Mouse (Mus musculus) T-cell, adult 2 months (primary cell): ENCODE data around the gene Olig2.
"Not testable (repeated sequence)": the region's sequence is repeated elsewhere in the genome, so short reads cannot be mapped to it uniquely, and the experiment has no call there.

ENCODE experiments used
- DNase-seq: peaks from one replicate; pipeline ENCODE4 v3.0.0; 2022; ENCODE audit warnings: low spot score

Gene Olig2

DNA sequence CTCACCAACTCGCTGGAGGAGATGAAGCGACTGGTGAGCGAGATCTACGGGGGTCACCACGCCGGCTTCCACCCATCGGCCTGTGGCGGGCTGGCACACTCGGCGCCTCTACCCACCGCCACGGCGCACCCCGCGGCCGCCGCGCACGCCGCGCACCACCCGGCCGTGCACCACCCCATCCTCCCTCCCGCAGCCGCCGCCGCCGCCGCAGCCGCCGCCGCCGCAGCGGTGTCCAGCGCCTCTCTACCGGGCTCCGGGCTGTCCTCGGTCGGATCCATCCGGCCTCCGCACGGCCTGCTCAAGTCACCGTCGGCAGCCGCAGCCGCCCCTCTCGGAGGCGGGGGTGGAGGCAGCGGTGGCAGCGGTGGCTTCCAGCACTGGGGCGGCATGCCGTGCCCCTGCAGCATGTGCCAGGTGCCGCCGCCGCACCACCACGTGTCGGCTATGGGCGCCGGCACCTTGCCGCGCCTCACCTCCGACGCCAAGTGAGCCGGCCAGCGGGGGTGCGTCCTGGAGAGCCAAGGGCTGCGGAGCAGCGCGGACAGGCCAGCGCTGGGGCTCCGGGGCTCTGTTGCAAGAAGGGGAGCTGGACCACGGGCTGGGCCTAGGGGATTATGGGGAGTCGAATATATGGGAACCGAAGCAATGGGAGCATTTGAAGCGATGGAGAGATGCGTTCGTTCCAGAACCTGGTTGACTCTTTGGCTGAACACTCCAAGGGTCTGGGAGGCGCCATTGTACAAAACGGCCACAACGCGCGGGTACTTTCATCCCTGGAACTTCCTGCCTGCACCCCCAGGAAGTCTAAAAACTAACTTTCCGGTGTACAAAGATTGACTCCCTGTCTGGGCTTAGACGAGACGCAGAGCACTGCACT, 1.9 kb downstream of the Olig2 start:
- no peak for DNase-seq

DNA sequence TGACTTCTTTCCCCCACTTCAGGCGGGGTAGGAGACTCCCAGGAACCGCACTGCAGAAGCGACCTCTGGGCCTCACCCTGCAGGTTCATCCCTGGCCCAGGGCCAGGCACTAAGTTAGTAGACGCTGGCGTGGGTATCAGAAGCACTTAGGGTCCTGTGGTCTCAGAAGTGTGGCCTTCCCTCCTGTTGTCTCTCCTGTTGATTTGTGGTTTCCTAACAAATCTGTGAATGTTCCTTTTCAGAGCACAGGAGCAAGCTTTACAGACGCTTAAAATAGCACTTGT, 2.4 kb downstream of the Olig2 start:
- no peak for DNase-seq

DNA sequence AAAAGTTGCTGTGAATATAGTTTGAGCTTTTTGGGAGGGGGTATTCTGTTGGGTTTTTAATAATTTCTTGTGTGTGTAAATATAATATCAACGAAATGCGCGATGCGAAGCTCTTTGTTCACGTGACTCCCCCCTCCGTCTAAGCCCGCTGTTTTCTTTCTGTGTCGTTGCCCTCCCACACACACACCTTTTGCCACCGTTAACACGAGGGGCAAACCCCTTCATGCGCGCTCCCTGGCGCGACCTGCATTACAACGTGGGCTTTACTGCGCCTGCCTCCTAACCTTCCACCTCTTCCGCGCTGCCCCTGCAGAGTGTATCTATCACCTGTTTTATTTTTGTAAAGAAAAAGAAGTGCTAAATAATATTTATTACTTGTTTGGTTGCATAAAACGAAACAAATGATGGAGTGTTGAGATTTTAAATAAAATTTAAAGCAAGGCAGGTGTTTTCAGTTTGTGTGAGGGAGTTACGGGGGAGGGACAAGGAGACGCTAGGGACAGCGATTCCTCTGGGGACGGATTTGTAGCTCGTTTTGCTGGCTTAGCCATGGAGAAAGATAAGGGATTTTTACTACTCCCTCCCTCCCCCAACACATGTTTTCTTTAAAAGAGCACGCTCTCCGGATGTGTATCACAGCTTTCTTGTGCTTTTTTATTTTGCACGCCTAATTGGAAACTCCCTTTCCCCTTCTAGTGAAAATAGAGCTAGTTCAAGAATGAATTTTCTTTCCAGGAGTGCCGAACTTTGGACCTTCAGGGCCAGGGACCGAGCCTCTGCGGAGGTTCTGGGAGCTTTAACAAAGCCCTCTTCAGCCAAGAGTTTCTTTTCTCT, 3.2 kb downstream of the Olig2 start:
- DNase-seq = no peak

DNA sequence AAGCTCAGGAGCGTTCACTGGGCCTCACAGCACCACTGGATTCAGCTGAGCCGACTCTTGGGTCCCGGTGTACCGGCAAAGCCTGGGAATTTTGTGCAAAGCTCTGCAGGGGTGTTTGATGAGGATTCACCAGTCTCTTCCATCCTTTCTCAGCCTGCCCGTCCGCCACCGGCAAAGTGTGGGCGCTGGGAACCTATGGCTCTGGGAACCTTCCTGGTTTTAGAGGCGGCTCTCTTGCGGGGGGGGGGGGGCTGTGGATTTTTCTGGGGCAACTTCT, 3.8 kb downstream of the Olig2 start:
- DNase-seq = no peak

DNA sequence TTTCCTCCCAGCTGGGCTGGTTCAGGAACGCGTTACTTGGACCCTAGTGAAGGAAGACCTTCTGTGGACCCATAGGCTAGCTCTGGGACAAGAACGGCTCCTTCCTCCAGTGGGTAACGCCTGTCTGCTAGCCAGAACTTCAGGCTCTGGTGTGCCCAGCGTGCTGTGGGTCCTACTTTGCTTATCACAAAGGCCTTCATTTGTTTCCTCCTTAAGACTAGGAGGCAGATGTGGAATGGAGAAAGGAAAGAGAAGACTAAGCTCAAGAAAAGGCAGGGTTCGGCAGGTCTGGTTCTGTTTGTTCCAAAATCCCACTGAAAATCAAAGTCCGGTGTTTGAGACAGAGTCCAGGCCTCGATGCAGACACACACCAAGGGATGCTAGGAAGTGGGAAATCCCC, 4.4 kb downstream of the Olig2 start:
- no peak for DNase-seq

DNA sequence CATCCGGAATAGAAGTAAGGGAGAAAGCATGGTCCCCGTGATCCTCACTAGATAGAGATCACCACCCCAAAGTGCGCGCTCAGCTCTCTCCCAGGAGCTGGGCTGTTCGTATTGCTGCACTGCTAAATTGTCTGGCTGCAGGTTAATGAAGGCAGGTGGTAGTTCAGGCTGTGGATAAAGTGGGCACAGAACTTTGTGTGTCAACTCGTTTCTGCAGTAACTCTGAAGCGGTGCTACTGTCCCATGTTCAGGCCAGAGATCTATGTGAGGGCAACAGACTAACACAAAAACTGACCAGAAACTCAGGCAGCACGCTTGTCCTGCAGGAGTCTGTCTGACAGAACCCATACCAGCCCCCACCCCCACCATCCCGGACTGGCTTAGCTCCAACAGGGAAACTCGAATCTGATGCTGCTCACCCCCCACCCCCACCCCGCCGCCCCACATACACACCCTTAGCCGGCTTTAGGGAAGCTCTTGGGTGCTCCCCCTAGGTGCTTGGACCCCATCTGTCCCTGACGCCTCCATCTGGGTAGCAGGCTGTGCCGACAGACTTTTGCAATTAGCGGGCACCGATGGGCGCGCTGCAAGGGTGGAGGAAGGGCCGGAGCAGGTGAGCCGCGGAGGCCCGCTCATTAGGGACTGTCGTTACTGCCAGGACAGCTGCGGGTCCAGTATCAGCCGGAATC, 6.7 kb downstream of the Olig2 start:
- no peak for DNase-seq

DNA sequence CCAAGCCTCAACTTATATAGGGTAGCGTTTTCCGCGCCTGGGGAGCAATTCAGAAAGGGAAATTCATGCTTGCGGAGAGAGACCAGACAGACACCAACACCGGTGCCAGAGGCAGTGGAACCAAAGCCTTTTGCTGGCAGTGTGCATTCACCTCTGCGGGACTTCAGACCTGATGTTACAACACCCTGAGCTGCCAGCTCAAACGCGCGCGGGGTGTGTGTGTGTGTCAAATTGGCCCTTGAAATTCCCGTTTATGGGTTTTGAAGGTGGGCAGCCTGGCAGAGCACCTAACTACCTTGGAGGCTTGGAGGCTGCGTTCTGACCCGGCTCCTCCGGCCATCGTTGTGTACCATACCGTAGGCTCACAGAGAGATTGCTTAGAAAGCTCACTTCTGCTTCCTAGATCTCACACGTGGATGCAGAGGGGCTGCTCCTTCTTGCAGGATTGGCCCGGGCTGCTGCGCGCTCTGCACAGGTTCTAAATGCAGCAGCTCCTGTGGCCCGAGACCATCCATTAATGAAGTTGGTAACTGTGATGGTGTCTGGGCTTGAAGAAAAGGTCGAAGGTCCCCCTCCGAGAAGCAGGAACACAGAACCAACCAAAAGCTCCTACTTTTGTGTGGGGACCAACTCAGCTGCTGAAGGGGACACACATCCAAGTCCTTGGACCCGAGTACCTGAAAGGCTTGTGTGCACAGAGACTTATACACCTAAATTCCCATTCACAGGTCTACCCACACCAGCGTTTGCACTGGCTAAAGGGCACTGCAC, 7.4 kb downstream of the Olig2 start:
- DNase-seq = no peak

DNA sequence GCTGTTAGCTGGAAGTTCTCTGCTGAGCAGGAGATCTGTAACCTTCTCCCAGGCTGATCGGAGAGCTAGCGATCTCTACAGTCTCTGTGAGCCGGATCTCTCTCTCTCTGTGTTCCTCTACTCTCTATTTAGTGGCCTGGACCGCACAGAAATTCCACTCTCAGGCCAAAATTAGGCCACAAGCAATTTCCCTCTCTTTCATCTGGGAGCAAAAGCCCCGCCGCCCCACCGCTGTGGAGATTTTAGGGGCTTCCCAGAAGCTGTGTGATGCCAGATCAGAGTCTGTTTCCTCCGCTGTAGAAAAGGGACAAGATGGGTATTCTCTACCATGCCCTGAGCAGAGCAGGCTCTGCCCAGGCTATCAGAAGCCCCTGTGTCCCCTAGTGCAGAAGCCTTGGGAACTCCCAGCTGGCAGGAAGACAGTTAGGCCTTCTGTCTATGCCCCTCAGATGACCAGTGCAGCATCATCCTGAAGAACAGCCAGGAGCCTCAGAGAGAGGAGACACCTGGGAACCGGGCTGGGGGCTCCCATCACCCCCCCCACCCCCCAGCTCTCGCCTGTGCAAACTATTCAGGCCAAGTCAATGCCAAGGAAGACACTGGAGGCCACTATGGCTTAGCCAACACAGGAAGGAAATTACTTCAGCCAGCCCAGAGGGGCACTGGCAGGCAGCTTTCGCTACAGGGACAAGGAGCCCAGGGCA, 8.1 kb downstream of the Olig2 start:
- no peak for DNase-seq

DNA sequence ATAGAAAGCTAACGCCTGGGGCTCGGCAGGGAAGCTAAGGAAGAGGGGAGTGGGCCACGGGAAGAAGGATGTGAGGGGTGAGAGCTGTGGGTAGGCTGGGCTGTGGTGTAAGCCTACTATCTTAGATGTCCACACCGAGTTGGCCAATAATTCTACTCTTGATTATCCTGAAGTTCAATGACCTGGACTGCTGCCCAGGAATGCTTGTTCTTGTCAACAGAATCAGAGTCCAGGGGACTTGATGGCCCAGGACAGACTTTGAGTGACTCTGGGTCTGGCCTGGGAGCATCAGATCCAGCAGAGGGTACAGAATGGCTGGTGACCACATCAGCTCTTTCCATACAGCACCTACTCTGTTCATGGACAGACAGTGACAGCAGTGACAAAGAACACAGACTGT, 13.8 kb downstream of the Olig2 start:
- DNase-seq = no peak

DNA sequence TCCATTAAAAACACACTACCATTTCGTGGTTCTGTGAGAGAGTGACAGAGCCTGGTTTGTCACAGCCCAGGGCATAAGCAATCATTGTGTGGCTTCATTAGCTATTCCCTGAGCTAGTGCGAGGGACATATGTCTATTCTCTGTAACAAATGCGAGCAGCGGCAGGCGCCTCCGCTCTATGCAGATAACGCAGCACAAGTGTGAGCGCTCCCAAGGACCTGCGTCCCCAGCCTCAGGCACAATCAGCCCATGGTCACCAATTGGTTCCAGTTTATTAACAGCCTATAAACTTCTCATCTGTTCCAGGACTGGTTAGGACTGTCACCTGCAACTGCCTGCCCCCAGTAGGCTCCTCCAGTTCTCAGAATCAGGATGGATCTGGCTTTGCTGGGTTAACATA, 21.0 kb downstream of the Olig2 start:
- DNase-seq = no peak

DNA sequence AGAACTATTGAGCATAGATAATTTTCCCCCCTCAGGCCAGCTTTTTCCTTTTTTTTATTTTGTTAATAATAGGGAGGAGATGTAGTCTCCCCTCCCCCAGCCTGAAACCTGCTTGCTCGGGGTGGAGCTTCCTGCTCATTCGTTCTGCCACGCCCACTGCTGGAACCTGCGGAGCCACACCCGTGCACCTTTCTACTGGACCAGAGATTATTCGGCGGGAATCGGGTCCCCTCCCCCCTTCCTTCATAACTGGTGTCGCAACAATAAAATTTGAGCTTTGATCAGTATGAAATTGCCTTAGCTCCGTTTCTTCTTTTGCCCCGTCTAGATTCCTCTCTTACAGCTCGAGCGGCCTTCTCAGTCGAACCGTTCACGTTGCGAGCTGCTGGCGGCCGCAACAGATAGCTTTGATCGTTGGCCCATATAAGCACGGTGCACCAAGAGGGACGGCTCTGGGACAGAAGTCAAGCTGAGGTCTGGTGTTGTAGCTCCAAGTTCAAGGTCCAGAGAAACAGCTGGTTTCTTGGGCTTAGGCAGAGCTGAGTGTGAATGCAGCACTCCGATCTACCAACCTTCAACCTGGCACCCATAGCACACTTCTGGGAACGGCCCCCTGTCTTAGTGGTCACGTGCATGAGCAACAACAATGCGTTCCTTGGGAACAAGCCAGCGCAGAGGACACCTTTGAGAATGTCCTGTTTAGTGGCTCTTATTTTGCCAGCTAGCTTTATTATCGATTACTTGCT, 30.3 kb downstream of the Olig2 start:
- DNase-seq = not testable (repeated sequence)

DNA sequence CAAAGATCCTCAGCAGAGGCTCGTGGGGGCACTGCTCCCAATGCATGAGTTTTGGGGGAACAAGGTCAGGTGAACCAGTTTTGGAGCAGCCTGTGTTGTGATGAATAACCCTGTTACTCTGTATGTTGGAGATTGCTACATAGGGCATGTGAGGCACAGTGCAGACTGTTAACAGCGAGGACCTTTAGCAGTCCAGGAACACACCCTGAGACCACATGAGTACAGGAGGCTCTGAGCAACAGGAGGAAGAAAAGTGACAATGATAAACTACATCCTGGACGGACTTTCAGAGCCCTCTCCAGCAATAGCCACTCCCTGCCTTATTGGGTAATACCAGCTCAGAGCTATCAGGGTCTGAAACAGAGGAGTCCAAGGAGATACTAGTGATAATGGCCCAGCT, 33.7 kb downstream of the Olig2 start:
- no peak for DNase-seq

DNA sequence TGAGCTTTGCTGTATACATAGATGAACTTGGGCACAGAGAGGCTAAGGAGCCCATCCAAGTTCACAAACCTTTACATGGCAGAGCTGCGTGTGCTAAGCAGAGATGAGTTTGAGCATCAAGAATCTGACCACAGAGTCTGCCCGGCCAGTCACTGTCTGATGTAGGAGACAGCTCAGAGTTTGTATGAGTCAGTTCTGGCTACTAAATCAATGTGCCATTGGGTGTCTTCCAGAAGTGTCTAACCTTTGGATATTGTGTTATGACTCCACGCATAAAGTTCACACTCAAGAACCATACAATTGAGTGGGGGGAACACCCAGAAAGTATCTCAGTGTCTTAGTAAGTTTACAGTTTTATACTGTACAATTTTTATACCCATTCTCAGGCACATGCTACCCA, 35.6 kb downstream of the Olig2 start:
- DNase-seq = no peak

DNA sequence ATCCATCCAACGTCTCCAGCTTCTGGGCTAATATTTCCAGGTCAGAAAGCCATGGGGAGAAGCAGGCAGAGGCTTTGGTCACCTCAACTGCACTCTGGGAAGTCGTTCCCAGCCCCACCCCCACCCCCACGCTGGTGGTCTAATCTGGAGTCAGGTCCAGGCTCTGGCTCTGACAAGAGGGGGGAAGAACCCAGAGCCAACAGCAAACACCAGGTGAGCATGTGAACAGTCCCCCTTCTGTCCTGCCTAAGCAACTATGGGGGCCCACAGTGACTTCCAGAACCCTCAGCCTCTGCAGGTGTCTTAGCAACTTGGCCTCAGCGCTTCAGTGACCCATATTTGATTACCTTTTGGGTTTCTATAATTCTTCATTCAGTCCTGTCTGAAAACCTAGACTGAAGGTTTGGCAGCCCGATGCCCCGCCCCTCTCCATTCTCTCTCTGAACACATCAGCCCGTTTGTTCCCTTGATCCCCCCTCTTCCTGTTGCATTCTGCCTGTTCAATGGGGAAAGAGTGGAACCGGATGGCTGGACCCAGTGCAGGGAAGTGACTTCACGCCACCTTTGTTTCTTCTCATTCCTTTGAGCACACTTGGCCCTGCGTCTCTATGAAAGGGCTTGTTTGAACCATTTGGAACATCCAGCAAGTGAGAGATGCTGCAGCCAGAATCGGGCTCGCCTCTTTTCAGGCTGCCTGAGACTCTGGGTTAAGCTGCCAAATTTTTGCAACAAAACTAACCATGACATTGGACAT, 37.4 kb downstream of the Olig2 start:
- DNase-seq = no peak

DNA sequence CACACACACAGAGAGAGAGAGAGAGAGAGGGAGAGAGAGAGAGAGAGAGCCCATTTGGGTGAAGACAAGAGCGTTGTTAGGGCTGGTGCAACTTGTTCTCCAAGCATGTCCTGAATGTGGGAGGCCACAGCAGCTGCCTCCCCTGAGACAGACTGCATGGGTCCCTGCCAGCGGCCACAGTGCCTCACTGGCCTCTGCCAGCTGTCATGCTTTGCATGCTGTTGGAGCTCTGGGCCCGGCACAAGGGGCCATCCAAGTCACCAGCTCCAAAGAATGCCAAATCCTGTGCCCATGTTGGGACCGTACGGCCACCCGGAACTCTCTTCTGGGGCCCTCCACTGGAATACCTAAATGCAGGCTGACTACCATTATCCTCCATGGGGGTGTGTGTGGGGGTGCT, 40.7 kb downstream of the Olig2 start:
- DNase-seq = no peak

DNA sequence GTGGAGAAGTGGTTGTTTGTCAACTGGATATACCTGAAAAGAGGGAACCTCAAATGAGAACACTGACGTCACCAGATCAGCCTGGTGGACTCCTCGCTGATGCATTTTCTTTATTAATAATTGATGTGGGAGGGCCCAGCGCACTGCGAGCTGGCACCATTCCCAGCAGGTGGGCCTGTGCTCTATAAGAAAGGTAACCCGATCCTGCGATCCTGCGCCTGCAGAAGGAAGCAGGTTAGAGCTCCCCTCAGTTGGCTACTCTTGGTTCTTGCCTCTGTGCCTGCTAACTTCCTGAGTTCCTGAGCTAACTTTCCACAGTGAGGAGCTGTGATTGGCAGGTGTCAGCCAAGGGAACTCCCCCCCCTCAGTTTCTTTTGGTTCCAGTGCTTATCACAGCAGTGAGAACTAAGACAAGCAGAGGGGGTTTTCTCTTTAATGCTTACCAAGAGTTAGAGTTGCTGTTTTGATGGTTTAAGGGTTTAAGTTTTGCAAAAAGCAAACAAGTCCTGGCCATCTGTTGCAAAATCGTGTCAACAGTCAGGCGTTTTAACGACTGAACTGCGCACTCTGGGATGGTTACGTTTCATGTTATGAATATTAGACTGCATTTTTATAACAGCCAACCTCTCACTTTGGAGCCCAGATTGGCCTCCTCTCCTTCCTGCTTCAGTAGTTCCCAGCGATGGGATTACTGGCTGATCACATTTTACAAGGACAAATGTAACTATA, 43.6 kb downstream of the Olig2 start:
- no peak for DNase-seq

DNA sequence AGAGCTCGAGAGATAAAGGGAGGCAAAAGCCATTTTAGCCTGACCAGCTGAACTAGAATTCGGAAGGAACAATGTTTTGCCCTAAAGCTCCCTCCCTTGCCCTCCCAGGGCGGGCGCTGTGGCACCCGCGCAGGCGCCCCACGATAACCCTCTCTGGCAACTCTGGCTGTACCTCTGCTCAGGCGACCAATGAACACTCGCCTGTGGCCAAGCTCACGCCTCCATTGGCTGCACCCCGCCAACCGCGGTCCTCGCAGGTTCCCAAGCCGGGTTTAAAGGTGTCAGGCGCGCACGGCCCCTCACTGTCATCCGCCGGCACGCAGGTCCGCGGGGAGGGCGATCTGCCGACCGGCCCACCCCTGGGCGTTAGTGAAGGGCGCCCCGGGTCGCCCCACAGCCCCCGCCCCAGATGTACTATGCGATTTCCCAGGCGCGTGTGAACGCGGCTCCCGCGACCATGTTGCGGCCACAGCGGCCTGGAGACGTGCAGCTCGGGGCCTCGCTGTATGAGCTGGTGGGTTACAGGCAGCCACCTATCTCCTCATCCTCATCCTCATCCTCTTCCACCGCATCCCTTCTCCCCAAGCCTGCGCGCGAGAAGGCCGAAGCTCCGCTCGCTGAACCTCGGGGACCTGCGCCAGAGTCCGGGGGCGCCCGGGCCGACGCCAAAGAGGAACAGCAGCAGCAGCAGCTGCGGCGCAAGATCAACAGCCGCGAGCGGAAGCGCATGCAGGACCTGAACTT, 44.4 kb downstream of the Olig2 start, which contains the start of gene Olig1:
Gene Olig1 (plus strand): TSS at position 305 of the 744 bp plus-strand sequence.
- DNase-seq = no peak

DNA sequence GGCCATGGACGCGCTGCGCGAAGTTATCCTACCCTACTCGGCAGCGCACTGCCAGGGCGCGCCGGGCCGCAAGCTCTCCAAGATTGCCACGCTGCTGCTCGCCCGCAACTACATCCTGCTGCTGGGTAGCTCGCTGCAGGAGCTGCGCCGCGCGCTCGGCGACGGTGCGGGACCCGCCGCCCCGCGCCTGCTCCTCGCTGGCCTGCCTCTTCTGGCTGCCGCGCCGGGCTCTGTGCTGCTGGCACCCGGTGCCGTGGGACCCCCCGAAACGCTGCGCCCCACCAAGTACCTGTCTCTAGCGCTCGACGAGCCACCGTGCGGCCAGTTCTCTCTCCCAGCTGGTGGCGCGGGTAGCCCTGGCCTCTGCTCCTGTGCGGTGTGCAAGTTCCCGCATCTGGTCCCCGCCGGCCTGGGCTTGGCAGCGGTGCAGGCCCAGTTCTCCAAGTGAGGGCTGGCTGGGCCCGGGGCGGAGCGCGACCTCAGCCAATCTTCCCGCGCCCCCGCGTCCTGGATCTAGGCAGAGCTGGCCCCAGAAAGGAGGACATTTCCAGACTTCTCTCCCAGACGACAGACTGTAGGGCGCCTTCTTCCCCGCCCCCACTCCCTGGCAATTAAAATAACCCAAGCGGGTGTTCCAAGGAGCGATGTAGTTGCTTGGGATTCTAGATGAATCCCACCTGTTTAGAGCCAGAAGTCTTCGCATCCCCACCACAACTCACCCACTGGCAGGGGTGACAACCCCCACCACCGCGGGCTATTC, 45.1 kb downstream of the Olig2 start:
- no peak for DNase-seq
